Mouse (Mus musculus) liver, postnatal 0 days (tissue): ENCODE results near the gene Mfsd4a. TPM values are rescaled to one million over a fixed set of nuclear protein-coding genes. Genes with fewer than 3 reads are reported as not detected.

Experiments used
- ATAC-seq: fragments of 200-750 bp; cut with Nextera tagmentation; 2 replicates; pipeline ENCODE4 v1.8.0; 2017; ENCODE audit warnings: mild to moderate bottlenecking, moderate library complexity
- DNase-seq: peaks from one replicate; pipeline ENCODE4 v3.0.0-alpha.2; 2016
- H3K27ac ChIP-seq: fragments of 300-500 bp; sonication (generic); 2 replicates; pipeline ENCODE4 v1.5.1; 2014; ENCODE audit warnings: antibody characterized with exemption, moderate library complexity, mild to moderate bottlenecking, low read depth
- H3K27me3 ChIP-seq: fragments of 300-500 bp; sonication (generic); 2 replicates; pipeline ENCODE4 v1.6.1; 2014; ENCODE audit warnings: low read length, control low read depth, mixed read lengths; ENCODE audit not compliant: insufficient read depth
- H3K36me3 ChIP-seq: fragments of 300-500 bp; sonication (generic); replicated peaks from 2 replicates; pipeline ENCODE4 v1.6.1; 2014; ENCODE audit warnings: mild to moderate bottlenecking, control low read depth, low read length, moderate library complexity, mixed read lengths; ENCODE audit not compliant: insufficient read depth
- H3K4me1 ChIP-seq: fragments of 300-500 bp; sonication (generic); 2 replicates; pipeline ENCODE4 v1.6.1; 2014; ENCODE audit warnings: antibody characterized with exemption, mild to moderate bottlenecking, control low read depth; ENCODE audit not compliant: insufficient read depth
- H3K4me2 ChIP-seq: fragments of 300-500 bp; sonication (generic); 2 replicates; pipeline ENCODE4 v1.6.1; 2014; ENCODE audit warnings: low read depth, mild to moderate bottlenecking, low read length, moderate library complexity, mixed read lengths
- H3K4me3 ChIP-seq: fragments of 300-500 bp; sonication (generic); 2 replicates; pipeline ENCODE4 v1.5.1; 2014; ENCODE audit warnings: low read depth, low read length
- H3K9ac ChIP-seq: fragments of 300-500 bp; sonication (generic); replicated peaks from 2 replicates; pipeline ENCODE4 v1.6.1; 2014; ENCODE audit warnings: mild to moderate bottlenecking, moderate library complexity
- H3K9me3 ChIP-seq: fragments of 300-500 bp; sonication (generic); 2 replicates; pipeline ENCODE4 v1.6.1; 2016; ENCODE audit warnings: mild to moderate bottlenecking, control low read depth, low read length, mixed read lengths
- CTCF ChIP-seq: sonication (generic); IDR thresholded peaks from 2 replicates; pipeline ENCODE4 v1.5.1; 2016; ENCODE audit warnings: antibody characterized with exemption, low read depth
- EP300 ChIP-seq: IDR thresholded peaks from 2 replicates; pipeline ENCODE4 v1.6.1; 2016; ENCODE audit warnings: antibody characterized with exemption, low read depth, mild to moderate bottlenecking
- WGBS: fragments of 180-500 bp; shearing (Covaris S2); extraction: QIAGEN DNeasy Blood & Tissue Kit; methylation state at CpG from one replicate; pipeline ENCODE4 v1.1.7; 2014; ENCODE audit not compliant: insufficient replicate concordance; 5-methylcytosine and 5-hydroxymethylcytosine counted together
- polyA plus RNA-seq: library from polyadenylated mRNA; unstranded; fragments of >200 nt; fragmentation: Nextera tagmentation; extraction: Ambion mirVana; gene quantifications from 2 replicates; pipeline ENCODE4 v1.2.1, GENCODE M21; 2015

Mfsd4a gene
- polyA plus RNA-seq, 1 experiment from 2014 or later = 2.8 TPM

DNA sequence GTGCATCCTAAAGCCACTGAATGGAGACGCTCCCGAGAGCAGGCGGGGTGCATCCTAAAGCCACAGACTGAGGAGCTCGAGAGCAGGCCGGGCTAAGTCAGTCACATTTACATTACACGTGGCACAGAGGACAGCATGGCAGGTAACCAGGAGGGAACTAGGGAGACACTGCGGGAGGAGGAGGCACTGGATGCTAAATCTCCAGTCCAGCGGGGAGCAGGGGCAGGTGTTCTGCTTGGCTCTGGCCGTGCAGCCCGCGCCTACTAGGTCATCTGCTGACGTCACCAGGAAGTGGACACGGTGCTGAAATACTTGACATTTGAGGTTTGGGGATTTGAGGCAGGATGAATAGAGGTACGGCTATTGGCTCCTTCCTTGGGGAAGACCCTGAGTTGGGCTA, 36.5 kb upstream of the Mfsd4a start:
- Histone ChIP-seq H3K9me3 (no peaks in the 10 kb centered on the region), H3K27me3 (no peaks in the 10 kb centered on the region), H3K4me1 (no peaks in the 10 kb centered on the region), H3K36me3 (no peaks in the 10 kb centered on the region), H3K4me2 (no peak overlapping the region), H3K4me3 (no peak overlapping the region), H3K9ac (no peak overlapping the region), H3K27ac (no peak overlapping the region)
- DNase-seq = no peak
- ATAC-seq = no peak
- WGBS = 69% methylated on average over 14 of the region's 14 CpGs
- TF ChIP-seq EP300 (no peak), CTCF (no peak)

DNA sequence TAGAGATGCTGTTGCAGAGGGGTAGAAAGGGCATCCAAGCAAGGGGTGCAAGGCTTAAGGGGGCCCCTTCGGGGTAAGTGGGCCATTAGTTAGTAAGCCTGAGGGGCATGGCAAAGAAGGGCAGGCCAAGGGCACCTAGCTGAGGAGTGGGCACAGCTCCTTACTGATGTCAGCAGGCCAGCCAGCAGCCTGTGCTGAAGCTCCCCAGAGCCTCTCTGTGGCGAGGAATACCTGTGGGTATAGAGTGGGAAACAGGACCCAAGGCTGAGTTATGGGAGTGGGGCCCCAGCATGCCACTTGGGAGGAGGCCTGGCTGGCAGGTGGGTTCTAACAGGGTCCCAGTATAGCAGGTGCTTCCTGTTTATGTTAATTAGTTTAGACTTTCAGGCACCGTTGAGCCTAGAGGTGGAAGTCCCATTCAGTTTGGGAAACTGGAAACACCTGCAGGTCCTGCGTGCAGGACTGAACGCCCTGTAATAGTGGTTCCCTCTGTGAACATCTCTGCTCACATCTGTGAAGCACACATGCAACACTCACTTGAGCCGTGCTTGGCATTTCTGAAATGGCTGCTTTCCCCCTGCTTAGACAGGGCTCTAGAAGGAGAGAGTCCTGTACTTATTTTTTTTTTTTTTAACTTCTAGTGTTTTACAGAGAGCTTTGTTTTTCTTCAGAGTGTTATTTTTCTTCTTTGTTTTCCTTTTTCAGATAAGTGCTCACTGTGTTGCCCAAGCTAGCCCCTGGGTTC, 34.3 kb upstream of the Mfsd4a start:
- DNase-seq = no peak
- Histone ChIP-seq H3K36me3 (no peaks in the 10 kb centered on the region), H3K4me1 (peaks cover 7% of the 10 kb centered on the region; the same call in 1 of the 2 replicates), H3K9ac (no peak overlapping the region), H3K27ac (peak overlapping the region; percentile 55), H3K27me3 (no peaks in the 10 kb centered on the region), H3K9me3 (no peaks in the 10 kb centered on the region), H3K4me3 (no peak overlapping the region), H3K4me2 (no peak overlapping the region)
- ATAC-seq = peak; percentile 73
- TF ChIP-seq EP300 (peak; percentile 46; the same call in 1 of the 2 replicates), CTCF (no peak)
- 47% methylated on average over 6 of the region's 6 CpGs for WGBS

DNA sequence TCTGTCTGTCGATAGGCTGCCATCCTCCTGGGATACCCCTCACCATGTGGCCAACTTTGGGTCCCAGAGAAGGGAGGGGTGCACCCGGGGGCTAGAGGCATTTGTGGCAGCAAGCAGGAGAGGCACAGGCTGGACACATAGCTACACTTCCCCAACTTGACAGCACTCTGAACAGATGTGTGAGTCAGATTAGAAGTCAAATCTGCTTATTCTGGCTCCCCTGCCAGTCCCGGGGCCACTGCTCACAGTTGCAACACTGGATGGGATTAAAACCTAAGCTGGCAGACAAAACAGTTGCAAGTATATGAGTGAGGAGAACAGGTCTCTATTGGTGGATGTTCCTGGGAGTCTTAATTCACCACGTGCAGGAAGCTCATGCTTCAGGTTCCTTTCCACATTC, 31.9 kb upstream of the Mfsd4a start:
- ATAC-seq (no peak), DNase-seq (no peak)
- 35% methylated on average over 4 of the region's 4 CpGs for WGBS
- no peaks in the 10 kb centered on the region for H3K27me3 ChIP-seq
- H3K27ac ChIP-seq = no peak overlapping the region
- H3K9me3 ChIP-seq = no peaks in the 10 kb centered on the region
- no peak overlapping the region for H3K4me2 ChIP-seq
- H3K9ac ChIP-seq = no peak overlapping the region
- peaks cover 7% of the 10 kb centered on the region; the same call in 1 of the 2 replicates for H3K4me1 ChIP-seq
- H3K4me3 ChIP-seq = no peak overlapping the region
- no peaks in the 10 kb centered on the region for H3K36me3 ChIP-seq
- TF ChIP-seq EP300 (no peak), CTCF (no peak)

DNA sequence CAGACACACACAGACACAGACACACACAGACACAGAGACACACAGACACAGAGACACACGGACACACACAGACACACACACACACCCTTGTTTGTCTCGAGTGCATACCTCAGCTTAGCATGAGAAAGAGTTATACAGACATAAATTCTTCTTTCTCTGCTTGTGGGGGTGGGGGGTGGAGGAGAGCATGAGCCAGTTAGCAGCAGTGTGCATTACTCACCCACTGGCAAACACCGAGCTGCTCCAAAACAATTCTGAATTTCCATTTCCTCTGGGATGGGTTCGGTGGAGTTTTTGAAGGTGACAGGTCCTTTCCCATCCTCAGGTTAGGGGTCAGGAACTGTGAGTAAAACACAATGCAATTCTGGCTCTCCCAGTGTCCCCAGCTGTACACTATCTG, 31.2 kb upstream of the Mfsd4a start:
- no peak overlapping the region for H3K27ac ChIP-seq
- no peak for ATAC-seq
- no peak overlapping the region for H3K4me3 ChIP-seq
- H3K4me2 ChIP-seq = no peak overlapping the region
- no peak for DNase-seq
- H3K27me3 ChIP-seq = no peaks in the 10 kb centered on the region
- no peak for TF ChIP-seq CTCF
- H3K9me3 ChIP-seq = no peaks in the 10 kb centered on the region
- WGBS = 53% methylated on average over 4 of the region's 4 CpGs
- H3K4me1 ChIP-seq = peaks cover 7% of the 10 kb centered on the region; the same call in 1 of the 2 replicates
- no peak overlapping the region for H3K9ac ChIP-seq
- H3K36me3 ChIP-seq = no peaks in the 10 kb centered on the region

DNA sequence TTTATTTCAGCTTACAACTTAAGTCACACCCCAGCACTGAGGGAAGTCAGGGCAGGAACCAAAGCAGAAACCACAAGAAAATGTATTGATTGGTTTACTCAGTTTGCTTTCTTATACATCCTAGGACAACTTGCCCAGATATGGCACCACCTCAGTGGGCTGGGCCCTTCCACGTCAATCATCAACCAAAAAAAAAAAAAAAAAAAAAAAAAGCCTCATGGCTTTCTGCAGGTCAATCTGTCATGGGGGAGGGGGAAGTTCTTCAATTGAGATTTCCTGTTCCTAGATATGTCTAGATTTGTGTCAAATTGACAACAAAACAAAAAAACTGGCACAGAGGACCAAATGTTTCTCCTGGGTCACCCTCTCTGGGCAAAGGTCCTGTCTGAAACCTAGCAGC, 30.2 kb upstream of the Mfsd4a start:
- DNase-seq = no peak
- Histone ChIP-seq H3K27me3 (no peaks in the 10 kb centered on the region), H3K4me1 (peaks cover 7% of the 10 kb centered on the region; the same call in 1 of the 2 replicates), H3K4me3 (no peak overlapping the region), H3K27ac (no peak overlapping the region), H3K9ac (no peak overlapping the region), H3K36me3 (no peaks in the 10 kb centered on the region), H3K9me3 (no peaks in the 10 kb centered on the region), H3K4me2 (no peak overlapping the region)
- 24% methylated on average over 1 of the region's 1 CpGs for WGBS
- ATAC-seq = no peak
- no peak for TF ChIP-seq EP300
- no peak for TF ChIP-seq CTCF

DNA sequence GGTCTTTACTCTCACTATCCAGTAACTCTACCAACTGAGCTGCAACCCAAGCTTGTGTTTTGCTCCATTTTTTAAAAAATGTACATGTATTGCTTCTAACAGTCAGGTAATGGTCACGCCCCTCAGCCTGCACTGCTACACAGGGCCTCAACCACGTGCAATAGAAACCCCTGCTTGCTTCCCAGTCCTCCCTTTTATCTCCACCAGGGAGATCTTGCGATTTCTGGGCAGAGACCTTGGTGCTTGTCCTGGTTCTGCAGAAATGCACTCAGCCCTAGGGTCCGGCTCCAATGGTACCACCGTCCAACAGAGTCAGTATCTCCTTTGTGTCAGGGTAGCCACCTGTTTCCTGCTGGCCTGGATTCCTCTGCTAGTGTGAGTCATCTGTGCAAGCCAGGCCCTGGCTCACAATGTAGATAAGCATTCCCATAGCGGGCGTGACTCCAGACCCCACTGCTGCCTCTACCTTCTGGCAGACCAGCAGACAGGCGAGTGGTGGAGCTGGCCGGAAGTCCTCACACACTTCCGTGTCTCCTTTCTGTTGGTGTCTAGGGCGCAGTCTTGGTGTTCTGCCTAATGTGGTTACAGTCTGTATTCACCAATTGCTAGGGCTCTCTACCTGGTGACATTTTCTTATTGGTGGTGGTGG, 27.6 kb upstream of the Mfsd4a start:
- peak; percentile 73 for ATAC-seq
- WGBS = 26% methylated on average over 11 of the region's 11 CpGs
- no peak for DNase-seq
- no peaks in the 10 kb centered on the region for H3K36me3 ChIP-seq
- no peak overlapping the region for H3K9ac ChIP-seq
- peaks cover 7% of the 10 kb centered on the region; the same call in 1 of the 2 replicates for H3K4me1 ChIP-seq
- TF ChIP-seq EP300 (peak; percentile 9; the same call in 1 of the 2 replicates), CTCF (no peak)
- no peak overlapping the region for H3K27ac ChIP-seq
- H3K27me3 ChIP-seq = no peaks in the 10 kb centered on the region
- H3K9me3 ChIP-seq = no peaks in the 10 kb centered on the region
- H3K4me3 ChIP-seq = no peak overlapping the region
- no peak overlapping the region for H3K4me2 ChIP-seq
